Mouse (Mus musculus): ENCODE data around the gene Gpr6. TPM values are rescaled to one million over a fixed set of nuclear protein-coding genes. Genes with fewer than 3 reads are reported as not detected.

The Gpr6 gene
- polyA plus RNA-seq, 1 experiment from 2014 or later, result not detected

Other genes with a start within 250 kb of the Gpr6 start
- 25.1 and 26.3 TPM in 2 replicates for gene Cdc40, start 189.0 kb downstream of the Gpr6 start, polyA plus RNA-seq (2015; fragmentation: Nextera tagmentation; extraction: Ambion mirVana)
- gene Wasf1, start 188.8 kb downstream of the Gpr6 start, polyA plus RNA-seq (2015; fragmentation: Nextera tagmentation; extraction: Ambion mirVana), result 9.4 and 10.4 TPM in 2 replicates
- gene Fig4, start 231.0 kb upstream of the Gpr6 start, polyA plus RNA-seq (2015; fragmentation: Nextera tagmentation; extraction: Ambion mirVana), result 17.2 and 18.6 TPM in 2 replicates
- gene Ak9, start 231.7 kb upstream of the Gpr6 start, polyA plus RNA-seq (2015; fragmentation: Nextera tagmentation; extraction: Ambion mirVana), result 0.02 and 0.04 TPM in 2 replicates

Measured in intestine, embryonic 16.5 days (tissue).